Mouse (Mus musculus) embryonic fibroblast, embryonic 13.5 days (primary cell): Measurements from ENCODE around the gene Abca4. TPM values are rescaled to one million over a fixed set of nuclear protein-coding genes. Genes with fewer than 3 reads are reported as not detected.

Experiments
- H3K27ac ChIP-seq: 2 replicates; pipeline ENCODE4 v1.5.1; 2012; ENCODE audit warnings: low read length, control low read depth, inconsistent platforms; ENCODE audit not compliant: insufficient read depth
- H3K4me1 ChIP-seq: 2 replicates; pipeline ENCODE4 v1.6.1; 2011; ENCODE audit warnings: low read length; ENCODE audit not compliant: control insufficient read depth, insufficient read depth
- H3K4me3 ChIP-seq: 2 replicates; pipeline ENCODE4 v1.5.1; 2011; ENCODE audit warnings: mild to moderate bottlenecking, control low read depth, low read length; ENCODE audit not compliant: insufficient read depth
- CTCF ChIP-seq: IDR thresholded peaks from 2 replicates; pipeline ENCODE4 v1.5.1; 2011; ENCODE audit warnings: mild to moderate bottlenecking, control low read depth, low read length, moderate library complexity, borderline replicate concordance; ENCODE audit not compliant: insufficient read depth
- POLR2A ChIP-seq: IDR thresholded peaks from 2 replicates; pipeline ENCODE4 v1.6.1; 2011; ENCODE audit warnings: low read depth, mild to moderate bottlenecking, control low read depth, low read length, moderate library complexity
- polyA plus RNA-seq: library from polyadenylated mRNA; stranded (reverse); fragments of >200 nt; gene quantifications from 2 replicates; pipeline ENCODE4 v1.2.4, GENCODE M21; 2011; ENCODE audit warnings: low read depth; ENCODE audit not compliant: missing spikeins, insufficient read length

Gene Abca4
- polyA plus RNA-seq, 1 experiment, result 0.68 TPM

DNA sequence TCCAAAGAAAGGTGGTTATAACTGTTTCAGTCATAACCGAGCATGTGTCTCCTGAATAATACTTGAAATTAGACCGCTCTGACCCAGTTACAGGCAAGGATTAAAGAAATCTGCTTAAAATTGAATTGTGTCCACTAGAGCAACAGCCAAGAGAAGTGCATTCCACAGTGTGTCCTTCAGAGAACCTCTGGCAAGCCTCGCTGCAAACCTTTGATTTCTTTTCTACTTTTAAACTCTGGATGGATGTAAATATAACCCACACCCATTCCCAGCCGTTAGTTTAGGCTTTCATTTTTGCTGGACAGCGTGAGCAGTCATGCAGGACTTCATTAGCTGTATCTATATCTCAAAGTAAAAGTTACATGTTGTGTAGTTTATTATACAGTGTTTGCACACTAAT is 17.6 kb upstream of the Abca4 start:
- peak overlapping the region; percentile 47 for H3K27ac ChIP-seq
- TF ChIP-seq POLR2A (no peak), CTCF (no peak)
- H3K4me1 ChIP-seq, result no peaks in the 10 kb centered on the region
- no peak overlapping the region for H3K4me3 ChIP-seq

DNA sequence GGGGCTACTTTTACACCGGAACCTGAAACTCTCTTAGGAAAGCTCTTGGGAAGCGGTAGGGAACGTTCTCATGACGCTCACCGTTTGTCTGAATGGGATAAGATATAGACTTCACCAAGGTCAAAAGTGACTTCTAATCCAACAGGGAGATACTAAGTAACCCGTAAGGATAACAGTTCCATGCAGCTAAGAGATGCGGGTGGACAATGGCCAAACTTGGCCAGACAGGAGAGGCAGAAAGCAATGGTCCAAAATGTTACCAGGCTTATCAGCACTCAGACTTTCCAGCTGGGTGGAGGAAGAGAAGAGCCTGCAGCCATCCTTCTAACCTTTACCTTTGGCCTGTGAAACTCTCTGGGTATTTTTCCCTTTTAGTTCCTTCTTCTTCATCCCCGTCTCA is 16.5 kb upstream of the Abca4 start:
- H3K4me1 ChIP-seq, result no peaks in the 10 kb centered on the region

DNA sequence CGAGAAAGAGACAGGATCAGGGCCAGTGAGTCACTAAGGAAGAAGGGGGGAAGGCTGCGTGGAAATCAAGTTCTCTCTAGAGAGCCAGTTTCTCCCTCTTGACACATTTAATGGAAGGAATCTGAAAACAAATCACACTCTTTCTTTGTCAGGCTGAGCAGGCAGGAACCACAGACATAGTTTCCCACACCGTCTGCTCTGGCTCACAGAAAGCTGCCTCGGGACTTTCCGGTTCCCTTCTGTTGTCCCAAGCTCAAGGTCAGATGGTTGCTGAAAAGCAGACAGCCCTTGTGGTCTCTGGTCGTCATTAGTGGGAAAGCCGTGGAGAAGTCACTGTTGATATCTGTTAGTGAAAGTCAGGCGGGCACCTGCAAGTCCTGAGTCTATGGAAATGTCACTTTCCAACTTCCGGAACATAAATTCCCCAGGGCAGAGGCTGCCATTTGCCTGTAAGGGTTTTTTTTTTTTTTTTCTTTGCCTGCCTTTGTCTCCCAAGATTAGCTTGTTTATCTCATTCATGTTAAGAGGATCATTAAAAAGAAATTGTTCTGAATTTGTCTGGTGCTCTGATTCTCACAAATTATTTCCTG is 10.9 kb upstream of the Abca4 start:
- H3K27ac ChIP-seq, result peak overlapping the region; percentile 73
- no peak for TF ChIP-seq POLR2A

More for the DNA sequence above, 16.5 kb upstream of the Abca4 start:
- no peak for TF ChIP-seq POLR2A
- TF ChIP-seq CTCF, result no peak
- Histone ChIP-seq H3K27ac (no peak overlapping the region), H3K4me3 (no peak overlapping the region)

DNA sequence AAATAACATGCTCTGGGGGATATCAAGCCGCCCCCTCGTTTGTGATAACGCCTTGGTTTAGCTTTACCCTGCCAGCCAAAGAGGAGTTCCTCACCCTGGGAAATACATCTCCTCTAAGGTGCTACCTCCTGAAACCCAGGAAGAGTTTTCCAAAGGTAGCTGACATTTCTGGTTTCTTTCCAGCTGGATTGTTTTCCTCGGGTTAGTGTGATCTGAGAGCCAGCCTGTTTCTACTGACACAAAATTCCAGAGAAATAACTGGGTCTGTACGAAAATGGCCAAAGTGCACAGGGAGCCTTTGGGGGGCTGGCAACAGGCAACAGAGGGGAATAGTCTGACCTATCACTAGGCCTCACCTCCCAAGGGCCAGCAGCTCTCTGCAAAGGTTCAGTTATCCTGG is 10.0 kb upstream of the Abca4 start:
- no peak overlapping the region for H3K4me3 ChIP-seq
- H3K27ac ChIP-seq, result no peak overlapping the region
- peaks cover 4% of the 10 kb centered on the region; the same call in 1 of the 2 replicates for H3K4me1 ChIP-seq
- TF ChIP-seq POLR2A, result no peak
- no peak for TF ChIP-seq CTCF

More for the DNA sequence above, 10.9 kb upstream of the Abca4 start:
- peaks cover 4% of the 10 kb centered on the region; the same call in 1 of the 2 replicates for H3K4me1 ChIP-seq
- H3K4me3 ChIP-seq, result no peak overlapping the region

DNA sequence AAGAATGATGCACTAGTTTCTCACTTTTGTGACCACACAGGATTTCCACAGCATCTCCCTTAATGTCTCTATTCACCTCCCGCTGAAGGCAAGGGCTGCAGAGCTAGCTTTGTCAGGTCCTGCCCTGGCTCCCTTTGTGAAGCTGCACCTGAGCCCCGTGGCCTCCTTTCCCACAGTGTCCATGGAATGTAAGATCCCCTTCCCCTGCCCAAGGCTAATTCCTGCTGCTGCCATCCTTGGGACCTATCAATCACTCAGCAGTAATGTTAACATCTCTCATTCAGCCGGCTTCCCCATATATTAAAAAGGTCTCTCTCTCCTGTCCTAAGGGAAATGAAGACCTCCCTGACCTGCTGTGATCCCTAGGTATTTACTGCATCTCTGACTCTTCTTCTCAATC is 9.2 kb upstream of the Abca4 start:
- TF ChIP-seq POLR2A (no peak), CTCF (no peak)
- H3K27ac ChIP-seq, result no peak overlapping the region
- H3K4me1 ChIP-seq, result peaks cover 4% of the 10 kb centered on the region; the same call in 1 of the 2 replicates
- H3K4me3 ChIP-seq, result no peak overlapping the region

DNA sequence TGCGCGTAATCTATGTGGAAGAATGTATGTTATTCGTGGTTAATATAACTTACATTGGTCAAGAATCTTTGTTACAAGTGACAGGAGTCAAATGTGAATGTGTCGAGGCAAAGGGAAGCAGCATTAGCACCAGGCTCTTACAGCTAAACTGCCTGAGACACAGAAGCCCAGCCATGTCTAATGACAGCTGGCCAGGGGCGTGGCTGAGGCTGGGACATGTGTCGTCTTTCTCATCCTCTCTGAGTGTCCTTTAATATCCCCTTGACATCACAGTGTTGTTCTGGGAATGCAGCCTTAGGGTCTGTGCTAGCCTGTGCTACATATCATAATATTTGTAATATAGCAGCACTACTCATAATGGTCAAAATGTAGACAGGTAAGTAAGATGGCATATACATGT is 3.7 kb upstream of the Abca4 start:
- H3K27ac ChIP-seq, result no peak overlapping the region
- no peak for TF ChIP-seq CTCF
- TF ChIP-seq POLR2A, result no peak
- no peak overlapping the region for H3K4me3 ChIP-seq
- peaks cover 7% of the 10 kb centered on the region for H3K4me1 ChIP-seq

DNA sequence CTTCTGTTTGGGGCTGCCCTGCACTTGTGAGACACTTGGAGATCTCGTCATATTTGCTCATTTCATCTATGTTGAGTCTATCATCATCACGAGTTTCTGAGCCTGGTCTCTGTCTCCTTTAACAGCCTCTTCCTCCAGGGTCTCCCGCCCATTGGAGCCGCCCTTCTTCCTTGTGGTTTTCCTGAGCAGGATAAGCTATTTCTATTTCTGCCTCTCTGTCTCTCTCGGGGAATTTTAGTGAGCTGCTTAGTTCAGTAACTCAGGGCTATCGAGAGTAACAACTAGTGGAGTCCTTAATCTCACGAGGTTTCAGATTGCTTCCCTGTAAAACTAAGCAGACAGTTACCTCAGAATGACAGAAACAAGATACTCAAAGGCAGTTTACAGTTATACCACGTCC is 1.1 kb upstream of the Abca4 start:
- no peak for TF ChIP-seq CTCF
- H3K4me1 ChIP-seq, result peaks cover 22% of the 10 kb centered on the region
- peak overlapping the region; percentile 25 for H3K27ac ChIP-seq
- H3K4me3 ChIP-seq, result no peak overlapping the region

DNA sequence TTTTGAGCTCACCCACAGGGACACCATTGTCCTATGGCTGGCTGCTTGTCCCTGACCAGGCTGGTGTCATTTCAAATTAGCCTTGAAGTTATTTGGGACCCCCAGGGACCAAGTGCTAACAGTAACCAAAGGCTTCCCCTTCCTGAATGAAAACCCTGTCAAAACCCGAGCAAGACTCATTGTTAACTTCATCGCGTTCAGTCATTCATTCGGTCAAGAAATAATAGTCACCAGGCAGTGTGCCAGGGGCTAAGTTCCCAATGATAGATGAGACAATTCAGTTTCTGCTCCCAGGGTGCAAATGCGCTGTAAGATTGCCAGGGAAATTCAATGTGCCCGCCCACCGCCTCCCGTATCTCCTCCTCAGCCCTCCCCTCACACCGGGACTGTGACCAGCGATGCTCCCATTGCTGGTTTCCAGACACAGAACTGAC is 2.0 kb downstream of the Abca4 start:
- H3K4me3 ChIP-seq, result no peak overlapping the region
- peaks cover 22% of the 10 kb centered on the region for H3K4me1 ChIP-seq
- TF ChIP-seq POLR2A, result no peak
- no peak for TF ChIP-seq CTCF
- peak overlapping the region; percentile 72 for H3K27ac ChIP-seq

DNA sequence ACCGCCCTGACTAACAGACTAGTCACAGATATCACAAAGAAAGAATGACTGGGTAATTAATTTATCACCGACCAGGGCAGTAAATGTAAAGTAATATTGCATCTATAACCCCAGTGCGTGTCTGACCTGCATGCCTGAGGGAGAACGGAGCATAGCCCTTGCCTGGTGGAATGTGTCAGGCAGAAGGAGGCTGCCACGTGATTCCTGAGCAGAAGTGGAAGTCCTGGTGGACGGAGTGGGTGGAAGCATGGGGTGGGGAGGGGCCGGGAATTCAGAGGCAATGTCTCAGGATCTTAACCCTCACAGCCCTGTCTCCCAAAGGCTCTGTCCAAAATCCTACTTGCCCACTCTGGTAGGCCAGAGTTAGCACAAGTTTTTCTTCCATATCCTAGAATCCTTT is 3.2 kb downstream of the Abca4 start:
- H3K4me1 ChIP-seq, result peaks cover 22% of the 10 kb centered on the region
- H3K4me3 ChIP-seq, result no peak overlapping the region
- TF ChIP-seq CTCF, result no peak
- TF ChIP-seq POLR2A, result no peak; the same call in 1 of the 2 replicates
- peak overlapping the region; percentile 96 for H3K27ac ChIP-seq

DNA sequence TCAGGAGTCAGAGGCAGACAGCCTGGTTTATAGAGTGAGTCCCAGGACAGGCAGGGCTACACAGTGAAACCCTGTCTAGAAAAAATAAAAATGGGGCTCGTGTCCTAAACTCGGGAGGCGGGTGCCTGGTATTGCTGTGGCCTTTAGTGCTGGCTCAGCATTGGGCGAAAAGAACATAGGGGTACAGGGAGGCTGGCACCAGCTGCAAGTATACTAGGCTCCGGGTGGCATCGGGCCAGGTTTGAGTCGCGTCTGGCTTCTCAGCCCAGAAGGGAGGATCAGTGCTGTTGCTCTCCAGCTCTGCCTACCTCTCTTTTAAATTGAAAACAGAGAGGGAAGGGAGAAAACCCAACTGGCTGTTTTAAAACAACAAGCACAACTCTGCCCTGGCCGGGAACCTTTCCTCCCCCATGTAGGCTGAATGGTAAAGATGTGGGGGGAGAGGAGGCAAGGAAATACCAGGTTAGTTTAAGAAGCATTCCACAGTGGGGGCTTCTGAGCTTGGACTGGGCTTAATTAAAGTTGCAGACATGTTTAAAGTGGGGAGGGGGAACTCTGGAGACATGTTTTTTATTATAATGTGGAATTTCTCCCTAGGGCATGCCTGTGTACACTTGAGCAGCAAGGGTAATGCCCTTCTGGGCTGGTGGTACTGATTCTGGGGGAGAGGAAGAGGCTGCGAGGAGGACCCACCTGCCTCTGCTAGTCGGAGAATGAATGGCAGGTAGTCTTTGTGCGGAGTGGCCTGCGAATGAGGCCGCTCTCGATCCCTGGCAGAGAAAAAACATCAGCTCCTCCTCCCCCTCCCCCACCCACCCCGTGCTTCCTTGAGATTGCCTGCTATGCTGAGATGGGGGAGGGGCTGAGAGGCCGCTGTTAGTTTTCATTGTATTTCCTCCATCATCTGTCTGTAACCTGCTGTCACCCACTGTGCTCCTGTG is 3.9 kb downstream of the Abca4 start:
- Histone ChIP-seq H3K27ac (peak overlapping the region; percentile 96), H3K4me1 (peaks cover 22% of the 10 kb centered on the region), H3K4me3 (no peak overlapping the region)
- TF ChIP-seq CTCF (no peak), POLR2A (no peak)
